ENCODE assay signal across 8 mouse cellular contexts in genomic region chr4:65125341-65126332, GRCm38 (mm10). TPM values are rescaled to one million over a fixed set of nuclear protein-coding genes. Genes with fewer than 3 reads are reported as not detected.
A peak's percentile ranks its signal among the peaks of the same experiment; 100 is the strongest.
DNase-seq lines count a peak whose midpoint lies in the region; ATAC-seq and TF ChIP-seq lines count a peak whose summit lies in the region.

No protein-coding gene starts in this region.

- no peaks in the 10 kb centered on the region for H3K36me3 ChIP-seq in megakaryocyte, embryonic 14.5 days (replicated peaks; ENCODE audit: low read length)
- H3K36me3 ChIP-seq in liver, adult 2 months (ENCODE audit: control insufficient read depth, insufficient read depth, low read length): no peaks in the 10 kb centered on the region
- H3K36me3 ChIP-seq in myocyte (ENCODE audit: control insufficient read depth, insufficient read depth): no peaks in the 10 kb centered on the region

- DNase-seq in embryo, embryonic 9.5 days (ENCODE audit: extremely low spot score): peak; percentile 73
- peak; percentile 33 to 49 for DNase-seq in heart, adult 9 months (ENCODE audit: low spot score in 2 of 2)
- peak; percentile 60 for DNase-seq in kidney, adult 18-20 months
- no peak for DNase-seq in liver, adult 2 months (ENCODE audit: extremely low read depth, low read depth, low spot score)
- DNase-seq in T-cell, adult 2 months (ENCODE audit: low spot score): no peak

- H3K4me1 ChIP-seq in megakaryocyte, embryonic 14.5 days: peaks cover 15% of the 10 kb centered on the region; the same call in 1 of the 2 replicates
- peaks cover 11% of the 10 kb centered on the region for H3K4me1 ChIP-seq in liver, adult 2 months (ENCODE audit: control insufficient read depth, insufficient read depth, low read length)

- H3K4me3 ChIP-seq in megakaryocyte, embryonic 14.5 days (replicated peaks): peak overlapping the region; percentile 84
- H3K4me3 ChIP-seq in liver, adult 2 months (ENCODE audit: insufficient read depth, low read depth, low read length): peak overlapping the region; percentile 20
- peak overlapping the region; percentile 27 for H3K4me3 ChIP-seq in myocyte

- no peak for TF ChIP-seq POLR2A in liver, adult 2 months (IDR thresholded peaks at IDR 0.05; ENCODE audit: extremely low read depth, insufficient read depth, low read length)
- TF ChIP-seq POLR2A in myocyte (IDR thresholded peaks at IDR 0.05; ENCODE audit: insufficient read length, low read depth): no peak

- H3K9ac ChIP-seq in liver, adult 2 months (ENCODE audit: low read depth, low read length): peak overlapping the region; percentile 31; the same call in 1 of the 2 replicates

- no peak for ATAC-seq in megakaryocyte, adult 5-6 weeks (ENCODE audit: poor library complexity, severe bottlenecking)

- H3K79me2 ChIP-seq in liver, adult 2 months (ENCODE audit: control insufficient read depth, insufficient read depth, low read length): no peaks in the 10 kb centered on the region
- H3K79me2 ChIP-seq in myocyte (ENCODE audit: control insufficient read depth, insufficient read depth): no peaks in the 10 kb centered on the region

- peak overlapping the region; percentile 75 for H3K4me2 ChIP-seq in myocyte (ENCODE audit: low read depth)

- 0 out of 2 replicates have a peak, but pooled peaks cover 3% of the 10 kb centered on the region for H3K9me3 ChIP-seq in megakaryocyte, embryonic 14.5 days

- H3K27me3 ChIP-seq in megakaryocyte, embryonic 14.5 days (replicated peaks): peaks cover 44% of the 10 kb centered on the region
- peaks cover 11% of the 10 kb centered on the region for H3K27me3 ChIP-seq in liver, adult 2 months (ENCODE audit: control insufficient read depth, insufficient read depth, low read length)
- no peaks in the 10 kb centered on the region for H3K27me3 ChIP-seq in myocyte (ENCODE audit: control insufficient read depth, insufficient read depth, insufficient read length)

- no peak for TF ChIP-seq CTCF in liver, adult 2 months (IDR thresholded peaks at IDR 0.05; ENCODE audit: low read depth, low read length)

- WGBS in liver, adult 2 months: under 1% methylated on average over 30 of the region's 30 CpGs

- H3ac ChIP-seq in myocyte (ENCODE audit: control insufficient read depth, insufficient read length): no peak overlapping the region

- no peak overlapping the region for H3K27ac ChIP-seq in liver, adult 2 months (replicated peaks; ENCODE audit: insufficient read depth, low read depth, low read length)

TF ChIP-seq in myocyte, 11 proteins besides CTCF, POLR2A, EP300 and RAD21:
- TF ChIP-seq USF1 (IDR thresholded peaks at IDR 0.05; ENCODE audit: low read depth): no peak
- no peak for TF ChIP-seq POLR2AphosphoS2 (IDR thresholded peaks at IDR 0.05; ENCODE audit: insufficient read length, low read depth)
- TF ChIP-seq E2F4 (IDR thresholded peaks at IDR 0.05; ENCODE audit: insufficient read depth): no peak
- TF ChIP-seq MAX (IDR thresholded peaks at IDR 0.05; ENCODE audit: low read depth): no peak
- TF ChIP-seq MYOD1 (IDR thresholded peaks at IDR 0.05; ENCODE audit: control insufficient read depth in 1 of 3, insufficient read length in 2 of 3, low read depth in 2 of 3): no peak
- TF ChIP-seq SRF (IDR thresholded peaks at IDR 0.05; ENCODE audit: control insufficient read depth, insufficient read length, low read depth): no peak
- TF ChIP-seq REST (IDR thresholded peaks at IDR 0.05; ENCODE audit: insufficient read depth, insufficient read length): no peak
- no peak for TF ChIP-seq TCF3 (IDR thresholded peaks at IDR 0.05; ENCODE audit: insufficient read length, low read depth)
- TF ChIP-seq MYOG (IDR thresholded peaks at IDR 0.05; ENCODE audit: control insufficient read depth in 1 of 3, insufficient read depth in 1 of 3, insufficient read length in 2 of 3, low read depth in 2 of 3): no peak
- no peak for TF ChIP-seq TCF12 (IDR thresholded peaks at IDR 0.05; ENCODE audit: insufficient read depth, poor library complexity, severe bottlenecking)
- no peak for TF ChIP-seq CEBPB (IDR thresholded peaks at IDR 0.05; ENCODE audit: insufficient read depth, poor library complexity, severe bottlenecking)

RNA-seq across cellular contexts. Expression of gene Pappa, which starts 1.7 kb away (rescaled TPM):
- polyA plus RNA-seq in megakaryocyte, embryonic 14.5 days (2012; ENCODE audit: insufficient read depth, low replicate concordance): not detected in 2 replicates
- total RNA-seq in megakaryocyte, adult 5-6 weeks (2015): 0.09 and 0.20 TPM in 2 replicates
- total RNA-seq in megakaryocyte, adult 5-6 weeks (2017): 0.11 and 0.16 TPM in 2 replicates
- 0.09 and 0.13 TPM in 2 replicates for total RNA-seq in liver, adult 2 months (2014; rRNA removed)
- polyA plus RNA-seq in liver, adult 2 months (2012; rRNA removed): 0.02 TPM in 1 of 2 replicates, not detected in the other
- polyA plus RNA-seq in myocyte (2012; fragmentation: generic; extraction: Trizol): 0.12 TPM

Comparison
In these comparisons a context has a peak if more than half of its experiments do, and no peak if none do; other contexts are left out.
1. H3K4me3 ChIP-seq: peak in every context shown above with its lines; median percentile 84 in megakaryocyte, embryonic 14.5 days; 27 in myocyte; 20 in liver, adult 2 months.
2. DNase-seq: peak in embryo, embryonic 9.5 days (single experiment), heart, adult 9 months (2 of 2) and kidney, adult 18-20 months (single experiment); none in liver, adult 2 months (single experiment) and T-cell, adult 2 months (single experiment).